Mouse (Mus musculus): ENCODE data around the gene Ptprs. TPM values are rescaled to one million over a fixed set of nuclear protein-coding genes. Genes with fewer than 3 reads are reported as not detected.

The Ptprs gene
- 128 and 171 TPM in 2 replicates for polyA plus RNA-seq (2012; rRNA removed)

DNA sequence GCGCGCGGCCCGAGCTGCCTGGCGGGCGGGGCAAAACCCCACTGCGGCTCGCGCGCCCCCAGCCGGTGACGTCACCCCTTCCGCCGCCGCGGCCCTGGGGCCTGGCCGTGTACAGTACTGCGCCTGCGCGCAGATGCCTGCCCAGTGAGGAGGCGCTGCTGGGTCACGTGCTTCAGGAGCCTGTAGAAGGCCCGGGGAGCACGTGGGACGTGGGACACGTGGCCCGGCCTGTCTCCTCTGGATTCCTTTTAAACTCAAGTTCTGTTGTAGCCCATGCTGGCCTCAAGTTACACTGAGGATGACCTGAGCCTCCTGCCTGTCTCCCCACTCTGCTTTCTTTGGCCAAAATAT is at the start of gene Ptprs:
Ptprs (minus strand) TSS at position 82 of the 351 bp plus-strand sequence.
- Histone ChIP-seq H3K4me1 (ENCODE audit: control insufficient read depth, insufficient read depth, low read length) (peaks cover 15% of the 10 kb centered on the region), H3K4me3 (replicated peaks; ENCODE audit: extremely low read depth, low read depth, low read length) (peak within 1 kb of the TSS; percentile 59)
- WGBS: under 1% methylated on average over 26 of the region's 27 CpGs
- peak; percentile 77 for DNase-seq
- TF ChIP-seq CTCF (IDR thresholded peaks at IDR 0.05; ENCODE audit: insufficient read depth, low read length): no peak
- TF ChIP-seq POLR2A (IDR thresholded peaks at IDR 0.05; ENCODE audit: borderline replicate concordance, extremely low read depth, low read depth, low read length): no peak

- no peak overlapping the region for H3K4me3 ChIP-seq (replicated peaks; ENCODE audit: extremely low read depth, low read depth, low read length)
- DNase-seq: no peak
- H3K4me1 ChIP-seq (ENCODE audit: control insufficient read depth, insufficient read depth, low read length): no peaks in the 10 kb centered on the region
- WGBS: 51% methylated on average over 4 of the region's 4 CpGs
- TF ChIP-seq POLR2A (IDR thresholded peaks at IDR 0.05; ENCODE audit: borderline replicate concordance, extremely low read depth, low read depth, low read length) (no peak), CTCF (IDR thresholded peaks at IDR 0.05; ENCODE audit: insufficient read depth, low read length) (no peak)
Measured at GRCm38 (mm10) chr17:56524943-56525342, 48.7 kb upstream of the Ptprs start.

GRCm38 (mm10) chr17:56522744-56523143 is 46.5 kb upstream of the Ptprs start:
- Histone ChIP-seq H3K4me3 (replicated peaks; ENCODE audit: extremely low read depth, low read depth, low read length) (no peak overlapping the region), H3K4me1 (ENCODE audit: control insufficient read depth, insufficient read depth, low read length) (no peaks in the 10 kb centered on the region)
- DNase-seq: no peak
- 47% methylated on average over 1 of the region's 1 CpGs for WGBS
- TF ChIP-seq POLR2A (IDR thresholded peaks at IDR 0.05; ENCODE audit: borderline replicate concordance, extremely low read depth, low read depth, low read length) (no peak), CTCF (IDR thresholded peaks at IDR 0.05; ENCODE audit: insufficient read depth, low read length) (no peak)

DNA sequence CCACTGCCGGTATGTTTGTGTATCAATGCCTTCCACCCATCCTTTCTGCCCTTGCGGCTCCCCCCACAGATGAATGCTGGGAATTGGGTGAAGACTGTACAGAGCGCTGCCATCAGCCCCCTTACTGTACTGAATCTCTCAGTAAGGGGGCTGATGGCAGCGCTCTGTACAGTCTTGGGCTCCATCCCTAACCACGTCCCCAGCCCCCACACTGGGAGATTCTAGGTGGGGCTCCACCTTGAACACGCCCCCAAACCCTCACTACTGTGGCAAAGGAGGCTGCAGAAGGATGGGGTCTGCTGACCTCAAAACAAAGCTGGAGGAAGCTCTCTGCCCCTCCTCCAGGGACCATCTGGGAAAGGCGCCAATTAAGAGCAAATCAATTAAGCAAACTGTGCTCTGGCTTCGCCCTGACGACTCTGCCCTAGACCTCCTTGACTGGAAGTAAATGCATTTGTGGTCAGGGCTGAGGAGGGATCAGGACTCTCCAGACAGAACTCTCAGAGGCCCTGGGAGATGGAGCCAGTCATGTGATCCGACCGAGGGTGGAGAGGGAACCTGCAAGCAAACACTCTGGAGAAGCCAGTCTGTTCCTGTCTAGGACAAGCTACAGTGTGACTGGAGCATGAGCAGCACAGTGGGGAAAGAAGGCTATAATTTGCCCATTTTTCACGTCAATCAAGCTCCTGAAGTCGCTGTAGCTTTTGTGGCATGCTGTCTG is 39.6 kb upstream of the Ptprs start:
- no peak for DNase-seq
- Histone ChIP-seq H3K4me1 (ENCODE audit: control insufficient read depth, insufficient read depth, low read length) (no peaks in the 10 kb centered on the region), H3K4me3 (replicated peaks; ENCODE audit: extremely low read depth, low read depth, low read length) (no peak overlapping the region)
- 10% methylated on average over 13 of the region's 13 CpGs for WGBS
- TF ChIP-seq POLR2A (IDR thresholded peaks at IDR 0.05; ENCODE audit: borderline replicate concordance, extremely low read depth, low read depth, low read length): no peak

- Histone ChIP-seq H3K4me3 (replicated peaks; ENCODE audit: extremely low read depth, low read depth, low read length) (no peak overlapping the region), H3K4me1 (ENCODE audit: control insufficient read depth, insufficient read depth, low read length) (no peaks in the 10 kb centered on the region)
- TF ChIP-seq CTCF (IDR thresholded peaks at IDR 0.05; ENCODE audit: insufficient read depth, low read length): no peak
- no peak for TF ChIP-seq POLR2A (IDR thresholded peaks at IDR 0.05; ENCODE audit: borderline replicate concordance, extremely low read depth, low read depth, low read length)
- 42% methylated on average over 12 of the region's 12 CpGs for WGBS
- DNase-seq: no peak
Measured at GRCm38 (mm10) chr17:56514916-56515315, 38.6 kb upstream of the Ptprs start.

DNA sequence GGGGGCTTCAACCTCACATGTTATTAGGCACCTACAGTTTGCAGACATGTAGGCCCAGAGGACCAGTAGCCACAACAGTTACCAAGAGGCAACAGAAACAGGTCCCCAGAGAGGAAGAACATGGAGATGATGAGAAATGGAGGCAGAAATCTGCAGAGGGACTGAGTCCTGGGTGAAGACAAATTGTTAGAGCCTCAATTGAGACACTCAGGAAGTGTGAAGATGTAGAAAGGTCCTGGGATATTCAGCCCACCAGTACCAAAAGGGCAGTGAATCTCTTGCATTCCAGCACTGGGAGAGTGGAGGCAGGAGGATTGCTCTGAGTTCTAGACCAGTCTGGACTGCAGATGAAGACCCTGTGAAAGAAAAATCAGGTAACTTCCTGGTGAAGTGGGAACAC is 38.0 kb upstream of the Ptprs start:
- TF ChIP-seq POLR2A (IDR thresholded peaks at IDR 0.05; ENCODE audit: borderline replicate concordance, extremely low read depth, low read depth, low read length): no peak
- H3K4me3 ChIP-seq (replicated peaks; ENCODE audit: extremely low read depth, low read depth, low read length): no peak overlapping the region
- no peak for DNase-seq
- H3K4me1 ChIP-seq (ENCODE audit: control insufficient read depth, insufficient read depth, low read length): no peaks in the 10 kb centered on the region

DNA sequence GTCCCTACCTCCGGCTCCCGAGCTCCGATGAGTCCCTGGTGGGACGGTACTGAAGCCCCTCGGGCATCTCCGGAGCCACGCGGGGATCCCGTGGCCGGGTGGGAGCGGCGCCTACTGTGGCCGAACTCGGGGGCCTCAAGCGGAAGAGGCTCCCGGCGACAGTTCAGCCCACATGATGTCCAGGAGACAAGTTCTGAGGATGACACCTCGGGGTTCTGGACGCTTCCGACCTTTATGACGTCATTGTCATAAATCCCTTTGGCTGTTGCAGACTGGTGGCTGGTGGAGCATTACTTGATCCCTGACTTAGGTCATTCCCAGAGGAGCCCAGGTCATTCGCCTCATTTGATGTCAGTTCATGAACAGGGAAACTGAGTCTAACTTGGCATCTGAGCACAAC is 36.0 kb upstream of the Ptprs start, which contains the start of gene Znrf4:
Znrf4 (minus strand) TSS at position 122 of the 400 bp plus-strand sequence.
- TF ChIP-seq POLR2A (IDR thresholded peaks at IDR 0.05; ENCODE audit: borderline replicate concordance, extremely low read depth, low read depth, low read length): no peak
- no peak for TF ChIP-seq CTCF (IDR thresholded peaks at IDR 0.05; ENCODE audit: insufficient read depth, low read length)
- 54% methylated on average over 22 of the region's 22 CpGs for WGBS
- H3K4me3 ChIP-seq (replicated peaks; ENCODE audit: extremely low read depth, low read depth, low read length): no peak within 1 kb of the TSS
- H3K4me1 ChIP-seq (ENCODE audit: control insufficient read depth, insufficient read depth, low read length): no peaks in the 10 kb centered on the region
- DNase-seq: no peak

- TF ChIP-seq CTCF (IDR thresholded peaks at IDR 0.05; ENCODE audit: insufficient read depth, low read length): no peak
- no peak for DNase-seq
- Histone ChIP-seq H3K4me3 (replicated peaks; ENCODE audit: extremely low read depth, low read depth, low read length) (no peak overlapping the region), H3K4me1 (ENCODE audit: control insufficient read depth, insufficient read depth, low read length) (no peaks in the 10 kb centered on the region)
- WGBS: 21% methylated on average over 29 of the region's 29 CpGs
Measured at GRCm38 (mm10) chr17:56511707-56512090, 35.4 kb upstream of the Ptprs start.

DNA sequence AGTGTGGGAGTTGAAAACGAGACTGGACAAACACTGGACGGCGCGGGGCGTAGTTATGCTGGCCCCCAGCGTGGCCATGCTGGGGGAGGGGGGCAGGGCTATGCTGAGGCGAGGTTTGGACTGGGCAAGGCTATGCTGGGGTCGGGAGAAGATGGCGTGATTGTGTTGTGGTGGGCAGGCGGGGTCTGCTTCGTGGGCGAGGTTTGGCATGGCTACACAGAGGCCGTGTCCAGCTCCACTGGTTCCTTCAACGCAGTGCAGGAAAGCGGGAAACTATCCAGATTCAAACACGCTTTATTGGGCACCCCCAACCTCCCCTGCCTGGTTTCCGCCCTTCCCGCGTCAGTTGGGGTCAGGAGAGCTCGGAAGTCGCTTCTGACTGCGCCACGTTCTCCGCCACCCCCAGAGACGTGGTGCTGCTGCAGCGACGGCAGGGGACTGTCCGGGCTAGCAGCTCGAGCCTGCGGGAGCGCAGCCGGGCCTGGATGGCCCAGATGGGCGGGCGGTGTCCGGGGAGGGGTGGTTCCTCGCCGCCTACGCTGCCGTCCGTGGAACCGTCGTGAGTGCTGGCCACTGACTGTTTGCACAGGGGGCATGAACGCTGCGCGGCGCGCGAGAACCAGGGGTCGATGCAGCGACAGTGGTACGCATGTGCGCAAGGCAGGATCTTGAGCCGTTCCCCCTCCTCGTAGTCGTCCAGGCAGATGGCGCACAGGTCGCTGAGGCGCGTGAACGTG is 34.9 kb upstream of the Ptprs start:
- no peak for DNase-seq
- no peak for TF ChIP-seq POLR2A (IDR thresholded peaks at IDR 0.05; ENCODE audit: borderline replicate concordance, extremely low read depth, low read depth, low read length)
- no peak for TF ChIP-seq CTCF (IDR thresholded peaks at IDR 0.05; ENCODE audit: insufficient read depth, low read length)
- WGBS: 5% methylated on average over 60 of the region's 60 CpGs
- Histone ChIP-seq H3K4me3 (replicated peaks; ENCODE audit: extremely low read depth, low read depth, low read length) (no peak overlapping the region), H3K4me1 (ENCODE audit: control insufficient read depth, insufficient read depth, low read length) (no peaks in the 10 kb centered on the region)

- H3K4me3 ChIP-seq (replicated peaks; ENCODE audit: extremely low read depth, low read depth, low read length): no peak overlapping the region
- no peaks in the 10 kb centered on the region for H3K4me1 ChIP-seq (ENCODE audit: control insufficient read depth, insufficient read depth, low read length)
- 19% methylated on average over 27 of the region's 27 CpGs for WGBS
- DNase-seq: no peak
- TF ChIP-seq POLR2A (IDR thresholded peaks at IDR 0.05; ENCODE audit: borderline replicate concordance, extremely low read depth, low read depth, low read length): no peak
- TF ChIP-seq CTCF (IDR thresholded peaks at IDR 0.05; ENCODE audit: insufficient read depth, low read length): no peak
Measured at GRCm38 (mm10) chr17:56510473-56510969, 34.2 kb upstream of the Ptprs start.

All from lung, adult 2 months (tissue).